Mouse (Mus musculus) megakaryocyte, embryonic 14.5 days (primary cell): ENCODE data around the gene 1600014C23Rik.

Experiments
- FLI1 ChIP-seq: IDR thresholded peaks from 2 replicates; pipeline ENCODE4 v1.6.1; 2012; ENCODE audit warnings: low read length, inconsistent platforms, mixed read lengths
- GATA1 ChIP-seq: IDR thresholded peaks from 3 replicates; pipeline ENCODE4 v1.6.1; 2012; ENCODE audit warnings: mixed read lengths, low read length, inconsistent platforms, borderline replicate concordance

DNA sequence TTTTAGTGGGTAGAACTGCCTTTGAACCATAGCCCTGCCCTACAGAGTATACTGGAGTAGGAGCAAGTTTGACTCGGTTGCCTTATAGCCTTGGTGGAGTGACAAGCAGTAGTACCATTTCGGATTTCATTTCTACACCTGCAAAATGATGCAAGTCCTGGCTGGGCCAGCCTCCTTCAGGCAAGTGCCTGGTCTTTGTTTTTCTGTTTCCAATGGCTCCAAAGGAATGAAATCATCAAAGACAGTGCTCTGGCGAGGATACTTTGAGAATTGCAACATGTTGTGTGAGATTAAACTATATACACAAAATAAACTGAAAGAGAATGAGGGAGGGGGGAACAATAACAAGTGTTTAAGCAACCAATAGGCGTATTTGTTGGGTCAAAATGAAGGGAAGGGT is 43.6 kb downstream of the 1600014C23Rik start:
- TF ChIP-seq GATA1 (no peak), FLI1 (no peak)
